Mouse (Mus musculus): Measurements from ENCODE around the gene Stim1.
"Not testable (repeated sequence)": the region's sequence is repeated elsewhere in the genome, so short reads cannot be mapped to it uniquely, and the experiment has no call there.

Stim1 gene

DNA sequence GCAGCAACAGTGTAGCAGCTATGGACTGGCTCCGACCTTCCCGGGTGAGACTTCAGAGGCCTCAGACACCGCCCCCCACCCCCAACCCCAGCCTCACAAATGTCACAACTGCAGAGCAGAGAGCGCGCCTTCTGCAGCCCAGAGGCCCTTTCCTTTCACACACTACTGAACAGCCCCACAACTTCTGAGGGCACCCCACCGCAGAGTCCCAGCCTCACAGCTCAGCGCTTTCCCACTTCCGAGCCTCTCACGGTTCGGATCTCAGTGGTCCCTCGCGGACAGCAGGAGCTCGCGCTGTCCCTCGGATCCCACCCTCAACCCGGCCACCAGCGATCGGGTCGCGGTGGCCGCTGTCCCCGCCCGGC lies 18.1 kb upstream of the Stim1 start:
- peak; percentile 85 for DNase-seq (ENCODE audit: low read depth, low spot score)

DNA sequence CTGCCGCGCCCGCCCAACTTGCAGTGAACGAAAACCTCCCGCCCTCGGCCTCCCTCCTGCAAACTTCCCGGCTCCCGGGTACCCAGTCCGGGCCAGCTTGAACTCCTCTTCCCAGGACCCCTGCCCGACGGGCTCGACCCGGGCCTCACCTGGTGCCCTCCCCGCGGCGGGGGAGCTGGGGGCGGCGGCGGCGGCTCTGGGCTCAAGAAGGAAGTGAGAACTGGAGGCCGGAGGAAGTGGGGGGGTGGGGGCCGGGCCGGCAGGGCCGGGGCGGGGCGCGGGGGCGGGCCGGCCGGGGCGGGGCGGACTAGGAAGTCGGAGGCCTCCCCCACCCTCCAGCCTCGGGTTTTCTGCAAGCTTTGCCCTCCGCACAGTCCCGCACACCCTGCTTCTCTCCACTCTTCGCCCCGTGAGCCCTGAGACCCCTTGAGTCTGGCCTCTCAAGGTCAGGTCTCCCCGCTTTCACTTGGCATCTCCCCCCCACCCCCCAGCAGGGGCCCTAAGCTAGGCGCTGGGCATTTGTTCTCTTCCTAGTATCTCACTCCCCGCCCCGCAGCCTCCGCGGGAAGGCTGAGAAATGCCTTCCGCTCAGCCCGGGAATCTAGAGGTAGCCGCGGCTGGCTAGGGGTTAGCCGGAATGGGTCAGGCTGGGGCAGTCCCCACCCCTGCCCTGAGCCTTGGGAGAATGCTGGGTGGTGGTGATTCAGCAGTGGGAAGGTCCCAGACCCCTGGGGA lies 17.5 kb upstream of the Stim1 start:
- peak; percentile 91 for DNase-seq (ENCODE audit: low read depth, low spot score)

DNA sequence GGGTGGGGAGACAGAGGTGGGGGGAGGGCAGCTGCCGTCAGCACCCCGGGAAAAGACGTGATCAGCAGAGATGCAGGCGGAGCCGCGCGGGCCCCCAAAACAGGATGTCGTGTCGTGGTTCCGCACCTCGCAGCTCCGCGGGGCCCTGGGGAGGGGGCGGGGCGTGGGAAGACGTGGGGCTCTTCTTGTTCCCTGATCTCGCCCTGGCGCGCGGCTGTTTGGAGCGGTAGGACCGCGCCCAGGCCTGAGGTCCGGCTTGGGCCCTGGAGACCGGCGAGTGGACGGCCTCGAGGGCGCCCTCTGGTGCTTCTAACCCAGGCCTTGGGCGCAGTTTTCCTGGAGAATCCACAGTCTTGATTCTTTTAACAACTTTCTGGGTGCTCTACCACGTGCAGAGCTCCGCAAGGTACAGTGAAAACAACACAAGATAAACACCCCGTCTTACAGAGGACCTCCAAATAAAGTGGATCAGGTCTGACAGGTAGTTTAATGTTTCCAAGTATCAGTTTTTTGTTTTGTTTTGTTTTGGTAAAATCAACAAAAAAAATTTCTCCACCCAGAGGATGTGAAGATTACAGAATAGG lies 16.9 kb upstream of the Stim1 start:
- no peak for DNase-seq (ENCODE audit: low read depth, low spot score)

DNA sequence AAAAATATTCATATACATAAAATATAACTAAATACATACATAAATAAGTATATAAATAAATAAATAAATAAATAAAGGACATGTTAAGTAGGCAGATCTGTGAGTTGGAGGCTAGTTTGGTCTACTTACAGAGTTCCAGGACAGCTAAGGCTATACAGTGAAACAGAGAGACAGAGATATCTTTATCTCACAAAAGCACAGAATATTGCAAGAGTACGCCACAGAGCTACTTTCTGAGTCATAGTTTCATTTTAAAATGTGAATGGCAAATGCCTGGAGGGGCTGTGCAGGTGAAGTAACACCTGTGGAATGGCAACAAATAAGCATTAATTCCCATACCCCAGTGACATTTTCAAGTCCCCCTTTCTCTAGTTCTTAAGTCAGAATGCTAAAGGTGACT lies 14.0 kb upstream of the Stim1 start:
- no peak for DNase-seq (ENCODE audit: low read depth, low spot score)

DNA sequence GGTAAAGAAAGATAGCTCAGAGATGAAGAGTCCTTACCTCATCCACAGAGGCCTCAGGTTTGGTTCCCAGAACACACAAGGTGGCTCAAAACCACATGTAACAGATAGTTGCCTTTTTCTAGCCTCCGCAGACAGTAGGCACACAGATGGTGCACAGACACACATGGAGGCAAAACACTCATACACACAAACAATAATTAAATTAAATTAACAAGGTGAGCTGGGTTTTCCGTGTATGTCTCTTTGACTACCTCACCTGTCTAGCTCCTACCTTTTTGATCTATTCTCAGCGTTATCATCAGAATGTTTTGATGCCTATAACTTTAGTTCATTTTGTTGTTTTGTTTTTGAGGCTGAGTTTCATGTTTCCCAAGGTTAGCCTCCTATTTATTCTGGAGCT lies 11.7 kb upstream of the Stim1 start, which contains the start of gene Rhog:
Gene Rhog, minus strand, starts transcription at position 101 of the 400 bp plus-strand sequence.
- no peak for DNase-seq (ENCODE audit: low read depth, low spot score)

DNA sequence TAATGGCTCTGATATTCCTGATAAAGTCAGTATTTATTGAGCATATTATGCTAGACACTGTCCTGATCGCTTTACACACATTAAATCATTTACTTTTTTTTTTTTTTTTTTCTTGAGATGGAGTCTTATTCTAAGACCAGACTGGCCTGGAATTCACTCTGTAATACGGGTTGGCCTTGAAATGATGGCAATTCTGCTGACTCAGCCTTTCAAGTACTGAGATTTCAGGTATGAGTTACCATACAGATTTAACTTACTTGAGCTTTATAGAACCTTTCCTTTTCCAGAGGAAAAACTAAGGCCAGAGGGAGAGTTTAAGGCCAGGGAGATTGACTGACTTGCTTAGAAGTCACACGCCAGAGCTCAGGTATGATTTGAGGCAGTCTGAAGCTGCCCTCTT lies 11.0 kb upstream of the Stim1 start:
- no peak for DNase-seq (ENCODE audit: low read depth, low spot score)

DNA sequence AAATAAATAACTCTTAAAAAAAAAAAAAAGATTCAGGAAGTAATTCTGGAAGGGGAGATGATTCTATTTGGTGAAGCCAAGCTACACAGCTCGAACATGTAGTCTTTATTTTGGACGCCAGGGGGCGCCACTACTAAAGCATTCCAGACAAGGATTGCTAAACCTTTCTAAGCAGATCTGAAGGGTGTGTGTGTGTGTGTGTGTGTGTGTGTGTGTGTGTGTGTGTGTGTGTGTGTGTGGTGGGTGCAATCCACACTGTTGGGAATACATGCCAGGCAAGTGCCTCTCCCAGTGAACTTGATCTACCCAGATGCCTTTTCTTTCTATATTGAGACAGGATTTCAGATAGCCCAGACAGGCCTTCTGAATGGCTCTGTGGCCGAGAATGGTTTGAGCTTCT lies 9.4 kb upstream of the Stim1 start:
- peak; percentile 77 for DNase-seq (ENCODE audit: low read depth, low spot score)

DNA sequence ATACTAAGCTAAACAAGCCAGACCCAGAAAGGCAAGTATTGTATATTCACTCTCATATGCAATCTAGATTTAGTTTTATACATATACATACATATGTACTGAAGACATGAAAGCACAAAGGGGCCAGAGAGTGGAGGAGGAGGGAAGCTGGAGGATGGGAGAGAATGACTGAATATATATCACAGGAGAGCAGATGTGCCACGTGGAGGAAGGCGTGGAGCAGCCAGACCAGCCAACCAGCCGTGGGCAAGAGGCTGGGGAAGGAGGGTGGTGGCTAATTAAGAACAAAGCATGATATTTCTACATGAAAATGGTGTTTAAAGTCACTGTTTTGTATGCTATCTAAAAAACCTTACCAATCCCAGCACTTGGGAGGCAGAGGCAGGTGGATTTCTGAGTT lies 8.9 kb upstream of the Stim1 start:
- DNase-seq (ENCODE audit: low read depth, low spot score): no peak

DNA sequence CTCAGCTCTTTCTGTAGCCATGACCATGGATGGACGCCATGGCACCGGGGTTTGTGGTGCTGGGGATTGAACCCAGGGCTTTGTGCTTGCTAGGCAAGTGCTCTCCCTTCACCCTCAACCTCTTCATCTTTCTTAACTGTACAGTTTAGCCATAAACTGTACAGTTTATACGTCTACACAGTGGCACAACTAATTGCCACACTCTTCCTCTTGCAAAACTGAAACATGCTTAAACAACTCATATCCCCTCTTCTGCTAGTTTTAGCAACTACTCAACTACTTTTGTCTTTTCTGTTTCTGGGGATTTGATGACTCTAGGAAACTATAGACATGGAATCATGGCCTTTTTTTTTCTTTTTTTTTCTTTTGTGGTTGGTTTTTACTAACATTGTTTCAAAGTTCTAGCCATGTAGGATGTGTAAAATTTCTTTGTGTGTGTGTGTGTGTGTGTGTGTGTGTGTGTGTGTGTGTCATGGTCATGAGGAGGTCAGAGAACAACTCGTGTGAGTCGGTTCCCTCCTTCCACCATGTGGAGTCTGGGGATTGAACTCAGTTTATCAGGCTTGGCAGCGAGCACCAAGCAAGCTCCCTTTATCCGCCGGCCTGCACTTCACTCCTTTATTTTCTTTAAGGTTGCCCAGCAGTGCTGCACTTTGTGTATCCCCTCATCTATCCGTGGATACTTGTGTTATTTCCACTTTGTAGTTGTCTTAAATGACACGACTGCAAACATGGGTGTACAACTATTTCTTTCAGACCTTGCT lies 7.7 kb upstream of the Stim1 start:
- no peak for DNase-seq (ENCODE audit: low read depth, low spot score)

DNA sequence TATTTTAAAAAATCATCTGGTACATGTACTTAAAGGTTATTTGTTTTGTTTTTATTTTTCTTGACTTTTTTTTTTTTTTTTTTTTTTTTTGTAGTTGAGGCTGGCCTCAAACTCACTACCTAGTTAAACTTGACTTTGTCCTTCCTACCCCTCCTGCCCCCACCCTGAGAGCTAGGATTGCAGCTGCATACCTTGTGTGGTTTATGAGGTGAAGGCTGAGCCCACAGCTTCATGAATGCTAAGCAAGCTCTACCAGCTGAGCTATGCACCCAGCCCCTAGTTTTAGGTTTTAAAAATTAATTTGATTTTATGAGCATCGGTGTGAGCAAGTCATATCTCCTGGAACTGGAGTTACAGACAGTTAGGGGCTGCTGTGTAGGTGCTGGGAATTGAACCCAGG lies 7.1 kb upstream of the Stim1 start:
- DNase-seq (ENCODE audit: low read depth, low spot score): no peak

DNA sequence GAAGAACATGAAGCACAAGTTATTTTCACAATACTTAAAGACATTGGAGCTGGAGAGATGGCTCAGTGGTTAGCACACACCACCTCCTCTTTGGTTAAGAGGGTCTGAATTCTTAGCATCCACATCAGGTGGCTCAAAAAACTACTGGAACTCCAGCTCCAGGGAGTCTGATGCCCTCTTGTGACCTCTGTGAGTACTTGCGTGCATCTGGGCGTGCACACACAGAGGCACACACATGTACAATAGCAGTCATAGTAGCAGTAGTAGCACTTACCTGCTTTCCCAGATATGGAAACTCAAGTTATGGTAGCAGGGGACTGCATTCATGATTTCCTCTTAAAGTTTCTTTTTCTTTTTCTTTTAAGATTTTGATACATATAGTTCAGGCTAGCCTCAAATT lies 4.6 kb upstream of the Stim1 start:
- no peak for DNase-seq (ENCODE audit: low read depth, low spot score)

DNA sequence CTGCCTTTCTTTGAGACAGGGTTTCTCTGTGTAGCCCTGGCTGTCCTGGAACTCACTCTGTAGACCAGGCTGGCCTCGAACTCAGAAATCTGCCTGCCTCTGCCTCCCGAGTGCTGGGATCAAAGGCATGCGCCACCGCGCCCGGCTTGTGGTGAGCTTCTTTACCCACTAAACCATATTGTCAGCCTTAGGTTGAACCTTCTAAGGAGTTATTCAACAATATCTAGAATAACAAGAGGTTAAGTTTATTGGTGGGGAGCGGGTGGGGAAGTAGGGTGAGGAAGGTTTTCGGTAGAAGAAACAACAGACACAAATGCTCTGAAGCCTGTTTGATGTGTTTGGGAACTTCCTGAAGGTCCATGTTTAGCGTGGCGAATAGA lies 1.6 kb upstream of the Stim1 start:
- DNase-seq (ENCODE audit: low read depth, low spot score): not testable (repeated sequence)

DNA sequence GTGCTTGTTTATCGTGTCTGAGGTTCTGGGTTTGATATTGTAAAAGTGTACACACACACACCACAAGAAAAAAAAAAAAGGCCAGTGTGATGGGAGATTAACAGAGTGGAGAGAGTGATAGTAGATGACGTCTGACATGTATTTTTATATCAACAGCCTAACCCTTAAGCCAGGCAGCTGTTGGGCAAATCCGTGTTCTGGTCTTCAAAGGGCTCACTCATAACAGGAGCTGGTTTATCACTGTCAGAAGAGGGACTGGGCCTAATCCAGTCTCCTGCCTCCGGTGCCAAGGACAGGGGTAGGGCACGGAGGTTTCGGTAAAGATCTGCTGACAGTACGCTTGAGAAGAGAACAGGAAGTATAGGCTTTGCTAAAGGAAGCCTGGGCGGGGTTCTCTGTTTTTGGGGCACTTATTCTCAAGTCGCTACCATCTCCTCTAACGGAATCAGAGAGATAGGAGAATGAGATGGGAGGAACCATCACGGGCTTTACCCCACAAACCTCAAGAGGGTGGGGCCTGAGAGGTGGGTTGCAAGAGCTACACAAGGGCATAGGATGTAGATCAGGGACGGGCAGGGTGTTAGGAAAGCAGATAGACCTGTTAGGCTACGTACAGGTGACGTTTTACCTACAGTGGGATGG lies 1.1 kb upstream of the Stim1 start:
- DNase-seq (ENCODE audit: low read depth, low spot score): no peak

DNA sequence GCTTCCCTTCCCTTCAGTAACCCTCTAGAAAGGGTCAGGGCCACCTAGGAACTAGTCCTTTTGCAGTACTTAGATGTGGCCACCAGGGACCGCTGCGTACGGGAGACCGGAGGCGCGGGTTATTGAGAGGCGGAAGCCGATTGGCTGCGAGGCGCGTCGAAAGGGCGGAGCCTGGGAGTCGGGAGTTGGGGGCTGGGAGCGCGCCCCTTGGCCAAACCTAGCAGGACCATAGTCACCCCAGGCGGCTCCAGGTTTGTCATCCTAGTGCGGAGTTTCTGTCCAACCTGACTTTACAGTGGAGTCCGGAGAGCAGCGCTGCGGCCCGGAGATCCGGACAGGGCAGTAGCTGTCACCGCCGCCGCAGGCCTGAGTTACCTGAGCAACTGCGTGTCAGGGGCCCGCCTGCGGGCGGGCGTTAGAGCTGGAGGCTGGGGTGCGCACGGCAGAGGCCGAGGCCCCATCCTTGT lies 460 bp upstream of the Stim1 start:
- peak; percentile 98 for DNase-seq (ENCODE audit: low read depth, low spot score)

DNA sequence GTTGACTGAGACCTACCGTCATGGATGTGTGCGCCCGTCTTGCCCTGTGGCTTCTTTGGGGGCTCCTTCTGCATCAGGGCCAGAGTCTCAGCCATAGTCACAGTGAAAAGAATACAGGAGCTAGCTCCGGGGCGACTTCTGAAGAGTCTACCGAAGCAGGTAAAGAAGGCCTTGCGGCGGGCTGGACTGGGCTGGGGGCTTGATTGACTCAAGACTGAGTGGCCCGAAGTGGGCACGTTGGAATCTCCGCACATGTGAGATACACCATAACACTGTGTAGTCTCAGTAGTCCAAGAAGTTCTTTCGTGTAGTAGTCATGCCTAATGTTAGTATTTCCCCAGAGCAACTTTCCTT lies 766 bp downstream of the Stim1 start:
- no peak for DNase-seq (ENCODE audit: low read depth, low spot score)

DNA sequence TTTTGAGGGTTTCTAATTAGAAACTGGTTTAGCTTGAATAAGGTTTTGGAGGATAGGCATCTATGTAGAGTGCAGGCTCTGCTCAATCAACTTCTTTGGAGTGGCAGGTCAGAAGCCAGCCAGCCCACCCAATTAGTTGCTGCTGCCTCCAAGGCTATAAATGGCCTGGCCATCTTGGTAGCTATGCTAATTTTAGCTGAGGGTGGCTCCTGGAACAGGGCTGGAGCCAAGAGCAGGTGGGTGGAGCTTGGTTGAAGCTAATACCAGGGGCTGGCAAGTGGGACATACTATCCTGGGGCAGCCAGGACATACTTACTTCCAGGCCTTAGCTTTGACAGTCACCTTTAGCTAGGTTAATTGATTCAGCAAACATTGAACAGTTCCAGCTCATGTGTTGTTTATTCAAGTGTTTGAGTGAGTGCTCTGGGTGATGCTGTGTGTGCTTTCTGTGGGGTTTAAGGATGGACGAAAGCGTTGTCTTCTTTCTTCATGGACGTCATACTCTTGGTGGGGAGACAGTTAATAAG lies 4.9 kb downstream of the Stim1 start:
- no peak for DNase-seq (ENCODE audit: low read depth, low spot score)

DNA sequence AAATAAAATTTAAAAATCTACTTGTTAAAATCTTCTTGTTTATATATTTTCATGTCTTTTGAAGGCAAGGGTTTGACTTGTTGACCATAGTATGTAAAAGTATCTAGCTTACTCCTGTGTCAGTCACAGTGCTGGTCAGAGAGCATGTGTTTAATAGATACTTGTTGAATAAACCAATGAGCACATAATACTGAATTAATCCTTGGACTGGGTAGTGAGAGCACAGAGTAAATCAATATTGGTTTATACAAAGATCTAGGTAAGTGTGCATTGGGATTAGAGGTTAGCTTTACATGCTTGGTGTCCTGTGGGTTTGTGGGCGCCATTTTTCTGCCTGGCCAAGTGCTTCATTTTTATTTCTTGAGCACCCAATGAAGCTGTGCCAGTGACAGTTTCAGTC lies 13.8 kb downstream of the Stim1 start:
- DNase-seq (ENCODE audit: low read depth, low spot score): no peak

DNA sequence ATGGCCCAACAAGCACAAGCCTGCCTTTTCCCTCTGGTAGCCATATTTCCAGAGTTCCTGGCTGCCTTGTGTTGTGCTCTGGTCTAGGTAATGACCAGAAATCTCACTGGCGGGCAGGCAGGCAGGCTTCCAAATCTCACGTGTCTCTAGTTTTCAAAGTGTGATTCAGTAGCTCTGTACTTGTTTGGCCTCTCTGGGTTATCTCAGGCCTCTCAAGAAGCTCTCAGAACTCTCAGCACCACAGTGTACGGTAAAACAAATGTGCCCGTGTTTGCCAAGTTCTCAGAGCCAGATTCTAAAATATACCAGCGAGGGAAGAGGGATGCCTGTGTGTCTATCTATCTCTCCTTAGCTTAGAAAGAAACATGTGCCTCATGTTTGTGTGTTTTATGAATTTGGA lies 14.7 kb downstream of the Stim1 start:
- DNase-seq (ENCODE audit: low read depth, low spot score): no peak

DNA sequence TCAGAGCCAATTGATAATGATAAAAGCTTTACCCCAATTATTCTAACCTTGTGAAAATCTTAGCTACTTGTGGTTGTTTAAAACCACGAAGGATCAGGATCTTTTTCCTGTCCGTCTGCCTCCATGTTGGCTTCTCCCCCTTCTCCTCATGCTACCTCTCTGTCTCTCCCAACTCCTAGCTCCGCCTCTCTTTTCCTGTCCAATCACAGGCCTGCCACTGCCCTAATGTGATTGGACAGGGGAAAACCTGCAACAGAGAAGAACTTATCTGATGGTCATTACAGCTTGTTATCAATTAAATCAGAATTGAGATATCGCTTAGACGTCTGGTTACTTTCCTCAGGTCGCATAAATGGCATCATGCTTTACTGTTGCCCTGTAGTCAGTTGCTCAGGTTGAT lies 21.9 kb downstream of the Stim1 start:
- no peak for DNase-seq (ENCODE audit: low read depth, low spot score)

DNA sequence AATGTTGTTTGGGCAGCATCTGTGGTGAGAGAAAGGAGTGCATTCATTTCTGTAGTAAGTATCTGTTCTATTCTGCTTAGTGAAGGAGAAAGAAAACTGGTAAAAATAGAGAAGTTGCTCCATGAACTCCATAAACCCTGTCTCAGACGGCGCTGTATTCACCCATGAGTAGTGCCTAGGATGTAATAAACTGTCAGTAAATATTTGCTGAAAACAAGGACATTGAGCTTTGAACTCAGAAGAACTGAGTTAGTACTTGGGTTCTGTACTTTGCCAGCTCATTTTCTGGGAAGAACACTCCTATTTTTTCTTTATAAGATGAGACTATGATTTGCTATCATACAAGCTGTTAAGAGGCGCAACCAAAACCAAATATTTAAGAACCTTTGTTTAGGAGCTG lies 24.6 kb downstream of the Stim1 start:
- DNase-seq (ENCODE audit: low read depth, low spot score): no peak

DNA sequence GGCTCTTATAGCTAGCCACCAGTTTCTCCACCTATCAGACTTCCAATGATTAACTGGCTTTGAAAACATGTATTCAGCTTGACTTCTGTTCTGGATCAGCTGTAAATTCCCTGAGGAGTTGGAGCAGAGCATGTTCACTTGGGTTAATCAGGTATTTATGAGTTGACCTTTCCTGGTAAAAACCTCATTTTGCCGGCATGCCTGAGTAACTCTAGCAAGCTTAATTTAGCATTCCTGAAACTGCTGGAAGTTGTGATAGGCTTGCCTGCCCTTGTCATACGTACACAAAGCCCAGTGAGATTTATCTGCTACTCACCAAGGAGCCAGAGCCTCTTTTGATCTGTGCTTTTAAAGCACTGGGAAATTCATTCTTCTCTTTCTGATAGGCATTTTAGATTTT lies 25.6 kb downstream of the Stim1 start:
- DNase-seq (ENCODE audit: low read depth, low spot score): no peak

DNA sequence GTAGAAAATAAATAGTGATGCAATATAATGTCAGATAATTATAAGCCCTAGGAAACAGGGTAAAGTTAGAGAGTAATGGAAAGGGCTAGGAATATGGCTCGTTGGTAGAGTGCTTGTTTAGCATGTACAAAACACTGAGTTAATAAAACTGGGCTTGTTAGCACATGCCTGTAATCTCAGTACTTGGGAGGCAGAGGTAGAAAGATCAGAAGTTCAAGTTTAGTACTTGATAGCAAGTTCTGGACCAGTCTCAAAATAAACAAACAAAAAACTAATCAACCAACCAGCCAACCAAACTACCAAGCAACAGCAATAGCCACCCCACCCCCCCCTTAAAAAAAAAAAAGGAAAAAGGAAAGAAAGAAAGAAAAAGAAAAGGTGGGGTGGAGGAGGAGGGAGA lies 33.2 kb downstream of the Stim1 start:
- no peak for DNase-seq (ENCODE audit: low read depth, low spot score)

All from A20 (cell line).